Mouse (Mus musculus) limb, embryonic 10.5 days (tissue): ENCODE measurements at regions not wholly inside any gene's neighbourhood (a gene's known extent, or its start where the extent isn't known, plus 50 kb on each side); places are given as distances from the start of the nearest gene placed in this dataset.
"Not testable (repeated sequence)": the region's sequence is repeated elsewhere in the genome, so short reads cannot be mapped to it uniquely, and the experiment has no call there.

ENCODE experiments used
- DNase-seq: peaks from one replicate; pipeline ENCODE4 v3.0.0-alpha.2; 2017; ENCODE audit warnings: low spot score
- H3K27ac ChIP-seq: fragments of 300-500 bp; sonication (generic); 2 replicates; pipeline ENCODE4 v1.5.1; 2016; ENCODE audit warnings: mild to moderate bottlenecking
- H3K27me3 ChIP-seq: fragments of 300-500 bp; sonication (generic); 2 replicates; pipeline ENCODE4 v1.6.1; 2016; ENCODE audit warnings: low read depth, mild to moderate bottlenecking; ENCODE audit not compliant: poor library complexity, severe bottlenecking
- H3K36me3 ChIP-seq: fragments of 300-500 bp; sonication (generic); 2 replicates; pipeline ENCODE4 v1.6.1; 2016; ENCODE audit warnings: mild to moderate bottlenecking, moderate library complexity
- H3K4me1 ChIP-seq: fragments of 300-500 bp; sonication (generic); 2 replicates; pipeline ENCODE4 v1.6.1; 2016
- H3K4me3 ChIP-seq: fragments of 300-500 bp; sonication (generic); 2 replicates; pipeline ENCODE4 v1.5.1; 2016; ENCODE audit warnings: mild to moderate bottlenecking, moderate library complexity
- H3K9me3 ChIP-seq: fragments of 300-500 bp; sonication (generic); replicated peaks from 2 replicates; pipeline ENCODE4 v1.6.1; 2016; ENCODE audit warnings: mild to moderate bottlenecking
- WGBS: fragments of 180-500 bp; shearing (Covaris S2); methylation state at CpG from one replicate; pipeline ENCODE4 v1.1.7; 2016; 5-methylcytosine and 5-hydroxymethylcytosine counted together

- WGBS, result 18% methylated on average over 4 of the region's 4 CpGs
- Histone ChIP-seq H3K4me3 (no peak overlapping the region), H3K27ac (no peak overlapping the region), H3K36me3 (no peaks in the 10 kb centered on the region), H3K9me3 (no peaks in the 10 kb centered on the region), H3K27me3 (no peaks in the 10 kb centered on the region), H3K4me1 (no peaks in the 10 kb centered on the region)
- no peak for DNase-seq
Observed at GRCm38 (mm10) chr9:97297538-97297937, 72.2 kb downstream of the Trim42 start.

- H3K27ac ChIP-seq, result no peak overlapping the region
- peak; percentile 54 for DNase-seq
- 35% methylated on average over 7 of the region's 7 CpGs for WGBS
Observed at GRCm38 (mm10) chr9:97295770-97296169, 74.0 kb downstream of the Trim42 start.

GRCm38 (mm10) chr9:97291870-97292269 is 77.9 kb downstream of the Trim42 start:
- H3K27ac ChIP-seq, result no peak overlapping the region
- H3K27me3 ChIP-seq, result no peaks in the 10 kb centered on the region
- DNase-seq, result no peak
- no peaks in the 10 kb centered on the region for H3K9me3 ChIP-seq
- H3K4me3 ChIP-seq, result no peak overlapping the region
- no peaks in the 10 kb centered on the region for H3K4me1 ChIP-seq
- 74% methylated on average over 1 of the region's 1 CpGs for WGBS
- H3K36me3 ChIP-seq, result no peaks in the 10 kb centered on the region

More at GRCm38 (mm10) chr9:97295770-97296169, 74.0 kb downstream of the Trim42 start:
- H3K36me3 ChIP-seq, result no peaks in the 10 kb centered on the region
- H3K4me3 ChIP-seq, result no peak overlapping the region
- no peaks in the 10 kb centered on the region for H3K4me1 ChIP-seq
- no peaks in the 10 kb centered on the region for H3K9me3 ChIP-seq
- H3K27me3 ChIP-seq, result no peaks in the 10 kb centered on the region

GRCm38 (mm10) chr9:97284282-97284802 is 85.4 kb downstream of the Trim42 start:
- Histone ChIP-seq H3K9me3 (no peaks in the 10 kb centered on the region), H3K27ac (no peak overlapping the region), H3K4me3 (no peak overlapping the region), H3K36me3 (no peaks in the 10 kb centered on the region), H3K4me1 (no peaks in the 10 kb centered on the region), H3K27me3 (no peaks in the 10 kb centered on the region)
- no peak for DNase-seq
- 79% methylated on average over 7 of the region's 7 CpGs for WGBS

- Histone ChIP-seq H3K4me3 (no peak overlapping the region), H3K9me3 (no peaks in the 10 kb centered on the region), H3K36me3 (no peaks in the 10 kb centered on the region), H3K27ac (no peak overlapping the region), H3K27me3 (no peaks in the 10 kb centered on the region), H3K4me1 (no peaks in the 10 kb centered on the region)
- WGBS, result 89% methylated on average over 3 of the region's 3 CpGs
- no peak for DNase-seq
Observed at GRCm38 (mm10) chr9:97282090-97282489, 87.7 kb downstream of the Trim42 start.

- H3K4me1 ChIP-seq, H3K27me3 ChIP-seq, DNase-seq, H3K9me3 ChIP-seq, H3K27ac ChIP-seq, H3K4me3 ChIP-seq, H3K36me3 ChIP-seq: not testable (repeated sequence)
- WGBS, result 92% methylated on average over 14 of the region's 14 CpGs
Observed at GRCm38 (mm10) chr9:97275449-97275848, 94.3 kb downstream of the Trim42 start.

GRCm38 (mm10) chr9:97273891-97274290 is 95.9 kb downstream of the Trim42 start:
- Histone ChIP-seq H3K27me3 (no peaks in the 10 kb centered on the region), H3K9me3 (no peaks in the 10 kb centered on the region), H3K4me1 (peaks cover 4% of the 10 kb centered on the region; the same call in 1 of the 2 replicates), H3K27ac (no peak overlapping the region), H3K36me3 (no peaks in the 10 kb centered on the region), H3K4me3 (no peak overlapping the region)
- no peak for DNase-seq
- WGBS, result 92% methylated on average over 7 of the region's 7 CpGs

GRCm38 (mm10) chr9:97272061-97272460 is 97.7 kb downstream of the Trim42 start:
- H3K4me1 ChIP-seq, result peaks cover 4% of the 10 kb centered on the region; the same call in 1 of the 2 replicates
- no peaks in the 10 kb centered on the region for H3K36me3 ChIP-seq
- 94% methylated on average over 8 of the region's 8 CpGs for WGBS
- no peak overlapping the region for H3K27ac ChIP-seq
- H3K4me3 ChIP-seq, result no peak overlapping the region
- no peaks in the 10 kb centered on the region for H3K9me3 ChIP-seq
- H3K27me3 ChIP-seq, result no peaks in the 10 kb centered on the region
- DNase-seq, result no peak

GRCm38 (mm10) chr9:97247621-97248020 is 122.1 kb downstream of the Trim42 start:
- no peaks in the 10 kb centered on the region for H3K36me3 ChIP-seq
- H3K4me3 ChIP-seq, result no peak overlapping the region
- H3K9me3 ChIP-seq, result no peaks in the 10 kb centered on the region
- no peak for DNase-seq
- H3K27ac ChIP-seq, result no peak overlapping the region
- no peaks in the 10 kb centered on the region for H3K27me3 ChIP-seq
- H3K4me1 ChIP-seq, result no peaks in the 10 kb centered on the region
- 96% methylated on average over 1 of the region's 1 CpGs for WGBS

- 0 out of 2 replicates have a peak, but pooled peaks cover 4% of the 10 kb centered on the region for H3K4me1 ChIP-seq
- H3K27ac ChIP-seq, result no peak overlapping the region
- H3K36me3 ChIP-seq, result no peaks in the 10 kb centered on the region
- no peak overlapping the region for H3K4me3 ChIP-seq
- DNase-seq, result no peak
- no peaks in the 10 kb centered on the region for H3K9me3 ChIP-seq
- H3K27me3 ChIP-seq, result no peaks in the 10 kb centered on the region
- 89% methylated on average over 5 of the region's 5 CpGs for whole genome bisulfite sequencing
Observed at GRCm38 (mm10) chr9:97226074-97226473, 115.1 kb upstream of the Slc25a36 start.

- Histone ChIP-seq H3K4me1 (0 out of 2 replicates have a peak, but pooled peaks cover 4% of the 10 kb centered on the region), H3K9me3 (no peaks in the 10 kb centered on the region), H3K36me3 (no peaks in the 10 kb centered on the region), H3K4me3 (no peak overlapping the region), H3K27me3 (no peaks in the 10 kb centered on the region), H3K27ac (no peak overlapping the region)
- DNase-seq, result no peak
- 43% methylated on average over 7 of the region's 7 CpGs for WGBS
Observed at GRCm38 (mm10) chr9:97224549-97224948, 113.6 kb upstream of the Slc25a36 start.

GRCm38 (mm10) chr9:97214806-97215205 is 103.8 kb upstream of the Slc25a36 start:
- Histone ChIP-seq H3K4me3 (no peak overlapping the region), H3K27me3 (no peaks in the 10 kb centered on the region), H3K36me3 (no peaks in the 10 kb centered on the region), H3K9me3 (no peaks in the 10 kb centered on the region), H3K27ac (no peak overlapping the region), H3K4me1 (no peaks in the 10 kb centered on the region)
- WGBS, result 43% methylated on average over 2 of the region's 2 CpGs
- no peak for DNase-seq

- Histone ChIP-seq H3K36me3 (no peaks in the 10 kb centered on the region), H3K4me3 (no peak overlapping the region), H3K27me3 (no peaks in the 10 kb centered on the region), H3K27ac (no peak overlapping the region), H3K4me1 (no peaks in the 10 kb centered on the region), H3K9me3 (no peaks in the 10 kb centered on the region)
- DNase-seq, result no peak
- 91% methylated on average over 14 of the region's 14 CpGs for WGBS
Observed at GRCm38 (mm10) chr9:97190321-97190860, 79.4 kb upstream of the Slc25a36 start.

- Histone ChIP-seq H3K4me1 (no peaks in the 10 kb centered on the region), H3K9me3 (no peaks in the 10 kb centered on the region), H3K36me3 (no peaks in the 10 kb centered on the region), H3K27me3 (no peaks in the 10 kb centered on the region), H3K4me3 (no peak overlapping the region), H3K27ac (no peak overlapping the region)
- 86% methylated on average over 4 of the region's 4 CpGs for WGBS
- DNase-seq, result no peak
Observed at GRCm38 (mm10) chr9:97189646-97190045, 78.7 kb upstream of the Slc25a36 start.
